Mouse (Mus musculus) ES-Bruce4 (cell line): ENCODE measurements around the gene Nlrp4a. TPM values are rescaled to one million over a fixed set of nuclear protein-coding genes. Genes with fewer than 3 reads are reported as not detected.
"Not testable (repeated sequence)": the region's sequence is repeated elsewhere in the genome, so short reads cannot be mapped to it uniquely, and the experiment has no call there.

ENCODE experiments used
- H3K27ac ChIP-seq: 2 replicates; pipeline ENCODE4 v1.5.1; 2012; ENCODE audit warnings: low read length, inconsistent platforms; ENCODE audit not compliant: insufficient read depth
- H3K27me3 ChIP-seq: 2 replicates; pipeline ENCODE4 v1.6.1; 2012; ENCODE audit warnings: mild to moderate bottlenecking, low read length, inconsistent platforms; ENCODE audit not compliant: control insufficient read depth, poor library complexity, insufficient read depth, severe bottlenecking
- H3K36me3 ChIP-seq: 2 replicates; pipeline ENCODE4 v1.6.1; 2012; ENCODE audit warnings: inconsistent platforms, mild to moderate bottlenecking, low read length, moderate library complexity; ENCODE audit not compliant: control insufficient read depth, poor library complexity, insufficient read depth, severe bottlenecking
- H3K4me1 ChIP-seq: one replicate; pipeline ENCODE4 v1.8.1; 2011; ENCODE audit warnings: low read length; ENCODE audit not compliant: control insufficient read depth, insufficient read depth
- H3K4me3 ChIP-seq: 2 replicates; pipeline ENCODE4 v1.5.1; 2011; ENCODE audit warnings: low read depth, mild to moderate bottlenecking, low read length
- H3K9ac ChIP-seq: 2 replicates; pipeline ENCODE4 v1.6.1; 2012; ENCODE audit warnings: low read depth, mild to moderate bottlenecking, inconsistent platforms; ENCODE audit not compliant: poor library complexity, severe bottlenecking
- H3K9me3 ChIP-seq: replicated peaks from 2 replicates; pipeline ENCODE4 v1.6.1; 2012; ENCODE audit warnings: mild to moderate bottlenecking, low read length, inconsistent platforms; ENCODE audit not compliant: control insufficient read depth, poor library complexity, insufficient read depth, severe bottlenecking
- CTCF ChIP-seq: IDR thresholded peaks from one replicate; pipeline ENCODE4 v1.8.1; 2011; ENCODE audit warnings: low read depth, low read length
- EP300 ChIP-seq: IDR thresholded peaks from 2 replicates; pipeline ENCODE4 v1.6.1; 2011; ENCODE audit warnings: low read depth, low read length; ENCODE audit not compliant: insufficient read depth
- POLR2A ChIP-seq: IDR thresholded peaks from one replicate; pipeline ENCODE4 v1.8.1; 2011; ENCODE audit warnings: low read length; ENCODE audit not compliant: insufficient read depth
- polyA plus RNA-seq: library from polyadenylated mRNA; stranded (reverse); fragments of >200 nt; gene quantifications from 2 replicates; pipeline ENCODE4 v1.2.4, GENCODE M21; 2011; ENCODE audit warnings: low read depth; ENCODE audit not compliant: missing spikeins, insufficient read depth, insufficient read length

Nlrp4a gene
- polyA plus RNA-seq, result 0.30 TPM in 1 of 2 replicates, not detected in the other

DNA sequence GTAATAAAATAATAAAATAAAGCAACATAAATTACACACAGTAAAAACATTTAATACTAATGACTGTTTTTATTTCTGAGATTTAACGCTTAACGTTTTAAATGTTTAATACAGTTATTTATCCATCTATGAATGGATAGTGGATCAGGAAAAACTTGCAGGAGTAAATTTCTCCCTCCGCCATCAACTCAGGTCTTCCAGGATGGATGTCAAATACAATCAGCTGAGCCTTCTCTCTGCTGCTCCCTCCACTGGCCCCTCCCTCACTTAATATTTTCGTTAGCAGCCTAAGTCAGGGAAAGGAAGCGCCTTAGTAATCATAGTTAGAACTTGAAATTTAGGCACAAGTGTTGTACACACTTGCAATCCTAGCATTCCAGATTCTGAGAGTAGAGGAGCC is at the start of gene Nlrp4a:
Gene Nlrp4a (plus strand): TSS at position 301 of the 400 bp plus-strand sequence.
- Histone ChIP-seq H3K4me1 (peaks cover 2% of the 10 kb centered on the region), H3K27ac (no peak within 1 kb of the TSS), H3K9me3 (no peaks in the 10 kb centered on the region)

DNA sequence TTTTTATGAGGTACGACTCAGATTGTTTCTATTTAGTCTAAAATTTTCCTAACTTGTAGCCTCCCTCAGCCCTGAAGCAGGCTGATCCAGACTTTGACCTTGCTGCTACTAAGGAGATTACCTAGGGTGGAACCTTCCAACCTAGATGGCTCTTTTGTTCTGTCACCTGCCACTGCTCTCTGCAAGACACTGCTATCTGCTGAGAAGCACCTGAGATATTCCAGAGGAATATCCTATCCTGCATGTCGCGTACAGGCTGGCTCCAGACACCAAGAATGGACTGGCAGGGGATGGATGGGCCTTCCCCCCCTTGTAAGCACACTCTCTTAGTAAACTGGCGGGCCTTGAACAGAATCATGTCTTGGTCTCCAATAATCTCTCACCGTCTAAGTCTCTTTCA is 48.2 kb upstream of the Nlrp4a start:
- H3K9ac ChIP-seq, result not testable (repeated sequence)

More for the DNA sequence above, at the start of gene Nlrp4a:
- no peak for TF ChIP-seq EP300
- TF ChIP-seq CTCF, result no peak
- no peak for TF ChIP-seq POLR2A
- no peaks in the 10 kb centered on the region for H3K27me3 ChIP-seq
- no peaks in the 10 kb centered on the region for H3K36me3 ChIP-seq
- H3K9ac ChIP-seq, result no peak within 1 kb of the TSS
- no peak within 1 kb of the TSS for H3K4me3 ChIP-seq

DNA sequence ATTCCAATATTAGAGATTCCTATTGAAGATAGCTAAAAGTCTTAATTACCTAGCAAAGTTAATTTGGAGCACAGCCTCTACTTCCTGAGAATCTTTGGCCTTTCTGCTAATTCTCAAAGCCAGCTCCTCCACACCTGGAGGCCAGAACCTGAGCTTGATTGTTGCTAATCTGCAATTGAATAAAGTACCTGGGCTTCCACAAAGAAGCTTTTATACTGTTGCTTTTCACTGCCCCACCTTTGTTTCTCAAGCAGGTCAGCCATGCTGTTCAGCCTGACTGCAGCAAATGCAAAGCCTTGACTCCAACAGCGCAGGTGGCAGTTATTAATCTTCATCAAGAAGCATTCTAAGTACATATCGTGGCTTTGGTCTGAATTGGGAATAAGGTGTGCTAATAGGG is 43.8 kb upstream of the Nlrp4a start:
- H3K4me3 ChIP-seq, H3K36me3 ChIP-seq, H3K27me3 ChIP-seq, H3K4me1 ChIP-seq, H3K9ac ChIP-seq, H3K9me3 ChIP-seq, H3K27ac ChIP-seq: not testable (repeated sequence)

More for the DNA sequence above, 48.2 kb upstream of the Nlrp4a start:
- not testable (repeated sequence) for H3K9me3 ChIP-seq, H3K36me3 ChIP-seq, H3K4me1 ChIP-seq, H3K27ac ChIP-seq, H3K4me3 ChIP-seq, H3K27me3 ChIP-seq

DNA sequence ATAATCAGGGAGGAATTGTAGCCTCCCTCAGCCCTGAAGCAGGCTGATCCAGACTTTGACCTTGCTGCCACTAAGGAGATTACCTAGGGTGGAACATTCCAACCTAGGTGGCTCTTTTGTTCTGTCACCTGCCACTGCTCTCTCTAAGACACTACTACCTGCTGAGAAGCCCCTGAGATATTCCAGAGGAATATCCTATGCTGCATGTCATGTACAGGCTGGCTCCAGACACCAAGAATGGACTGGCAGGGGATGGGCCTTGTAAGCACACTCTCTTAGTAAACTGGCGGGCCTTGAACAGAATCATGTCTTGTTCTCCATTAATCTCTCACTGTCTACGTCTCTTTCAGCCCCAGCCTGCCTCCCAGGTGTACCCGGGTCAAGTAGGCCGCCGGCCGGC is 43.1 kb upstream of the Nlrp4a start:
- not testable (repeated sequence) for H3K36me3 ChIP-seq, H3K9me3 ChIP-seq, H3K9ac ChIP-seq, H3K27ac ChIP-seq, H3K4me3 ChIP-seq, H3K4me1 ChIP-seq, H3K27me3 ChIP-seq

DNA sequence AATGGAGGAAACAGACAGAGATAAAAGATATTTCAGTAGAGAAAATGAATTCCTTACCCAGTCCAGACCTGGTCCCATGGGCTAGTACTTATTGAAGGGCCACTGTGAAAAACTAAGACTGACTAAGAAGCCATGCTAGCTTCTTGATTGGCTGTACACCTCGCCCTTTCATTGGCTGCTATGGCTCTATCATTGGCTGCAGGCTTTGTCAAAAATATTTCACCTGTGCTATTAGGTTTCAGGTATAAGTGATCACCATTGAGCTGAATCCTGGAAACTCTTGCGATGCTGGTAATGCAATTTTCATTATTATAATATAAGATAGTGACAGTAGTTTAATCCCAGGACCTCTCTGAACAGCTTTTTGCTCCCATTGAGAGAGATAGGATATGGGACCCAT is 31.3 kb upstream of the Nlrp4a start, which contains the start of gene Nlrp9c:
Gene Nlrp9c (minus strand): TSS at position 101 of the 400 bp plus-strand sequence.
- H3K9me3 ChIP-seq, result peaks cover 22% of the 10 kb centered on the region
- not testable (repeated sequence) for H3K27me3 ChIP-seq, H3K4me3 ChIP-seq, H3K27ac ChIP-seq, H3K9ac ChIP-seq, H3K36me3 ChIP-seq, H3K4me1 ChIP-seq

DNA sequence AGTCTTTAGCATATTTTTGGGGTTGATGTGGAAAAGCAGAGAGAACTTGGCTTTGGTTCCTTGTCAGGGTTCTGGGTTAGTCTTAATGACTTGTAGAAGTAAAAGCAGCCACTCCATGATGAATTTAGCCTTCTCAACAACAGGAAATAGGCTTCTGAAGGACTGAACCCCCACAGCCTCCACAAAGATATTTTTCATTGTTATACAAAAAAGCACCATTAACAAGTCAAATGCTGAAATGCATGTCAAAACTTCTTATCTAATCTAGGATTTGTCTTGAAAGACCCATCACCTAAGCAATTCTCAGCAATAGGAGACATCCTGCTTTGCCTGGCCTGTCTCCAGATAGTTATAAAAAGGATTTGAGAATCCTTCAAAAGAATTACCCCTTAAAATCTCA is 41.8 kb downstream of the Nlrp4a start:
- Histone ChIP-seq H3K9me3 (peaks cover 3% of the 10 kb centered on the region; the same call in 1 of the 2 replicates), H3K27ac (no peak overlapping the region), H3K4me3 (no peak overlapping the region), H3K4me1 (no peaks in the 10 kb centered on the region), H3K36me3 (no peaks in the 10 kb centered on the region), H3K9ac (no peak overlapping the region), H3K27me3 (no peaks in the 10 kb centered on the region)
- TF ChIP-seq CTCF (no peak), EP300 (no peak), POLR2A (no peak)

DNA sequence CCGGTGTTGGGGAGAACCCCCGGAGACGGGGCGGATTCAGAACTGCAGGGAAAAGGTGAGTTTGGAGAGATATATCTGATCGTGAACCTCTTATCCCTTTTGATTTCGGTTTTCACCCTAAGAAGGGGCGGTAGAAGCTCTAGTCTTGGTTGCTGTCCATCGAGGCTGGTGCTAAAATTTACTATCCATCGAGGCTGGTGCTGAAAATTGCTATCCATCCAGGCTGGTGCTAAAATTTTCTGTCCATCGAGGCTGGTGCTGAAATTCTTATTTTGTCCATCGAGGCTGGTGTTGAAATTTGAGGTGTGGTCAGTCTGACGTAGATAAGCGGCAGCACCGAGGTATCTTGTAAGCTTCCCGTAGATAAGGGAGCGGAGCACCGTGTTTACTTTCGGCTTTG is 54.6 kb downstream of the Nlrp4a start:
- not testable (repeated sequence) for H3K4me3 ChIP-seq, H3K9ac ChIP-seq, H3K9me3 ChIP-seq, H3K27ac ChIP-seq, H3K36me3 ChIP-seq, H3K27me3 ChIP-seq, H3K4me1 ChIP-seq

Other genes starting within 250 kb of the Nlrp4a start
- gene Vmn1r184, start 174.8 kb upstream of the Nlrp4a start, polyA plus RNA-seq, result not detected in 2 replicates
- gene Cyp2a4, start 127.9 kb upstream of the Nlrp4a start, polyA plus RNA-seq, result not detected in 2 replicates
- not detected in 2 replicates for gene Nlrp9c, start 31.4 kb upstream of the Nlrp4a start, polyA plus RNA-seq
- not detected in 2 replicates for gene Nlrp9a, start 99.9 kb downstream of the Nlrp4a start, polyA plus RNA-seq
- gene Vmn1r185, start 183.4 kb downstream of the Nlrp4a start, polyA plus RNA-seq, result not detected in 2 replicates